Mouse (Mus musculus) neural tube, embryonic 12.5 days (tissue): ENCODE results near the gene Scarf1. TPM values are rescaled to one million over a fixed set of nuclear protein-coding genes. Genes with fewer than 3 reads are reported as not detected.

Experiments
- ATAC-seq: fragments of 200-750 bp; cut with Nextera tagmentation; 2 replicates; pipeline ENCODE4 v1.8.0; 2017; ENCODE audit warnings: low read depth, mild to moderate bottlenecking, moderate TSS enrichment, moderate library complexity; ENCODE audit not compliant: low FRiP score
- H3K27ac ChIP-seq: fragments of 300-500 bp; sonication (generic); 2 replicates; pipeline ENCODE4 v1.5.1; 2016
- H3K27me3 ChIP-seq: fragments of 300-500 bp; sonication (generic); replicated peaks from 2 replicates; pipeline ENCODE4 v1.6.1; 2016; ENCODE audit warnings: mild to moderate bottlenecking
- H3K36me3 ChIP-seq: fragments of 300-500 bp; sonication (generic); 2 replicates; pipeline ENCODE4 v1.6.1; 2016; ENCODE audit warnings: mild to moderate bottlenecking
- H3K4me1 ChIP-seq: fragments of 300-500 bp; sonication (generic); 2 replicates; pipeline ENCODE4 v1.6.1; 2016
- H3K4me2 ChIP-seq: fragments of 300-500 bp; sonication (generic); replicated peaks from 2 replicates; pipeline ENCODE4 v1.6.1; 2016; ENCODE audit warnings: mild to moderate bottlenecking
- H3K4me3 ChIP-seq: fragments of 300-500 bp; sonication (generic); 2 replicates; pipeline ENCODE4 v1.5.1; 2016
- H3K9ac ChIP-seq: fragments of 300-500 bp; sonication (generic); 2 replicates; pipeline ENCODE4 v1.6.1; 2016; ENCODE audit warnings: mild to moderate bottlenecking
- H3K9me3 ChIP-seq: fragments of 300-500 bp; sonication (generic); 2 replicates; pipeline ENCODE4 v1.6.1; 2016; ENCODE audit warnings: mild to moderate bottlenecking
- WGBS: fragments of 180-500 bp; shearing (Covaris S2); methylation state at CpG from one replicate; pipeline ENCODE4 v1.1.7; 2016; 5-methylcytosine and 5-hydroxymethylcytosine counted together
- polyA plus RNA-seq: library from polyadenylated mRNA; unstranded; fragments of >200 nt; fragmentation: Nextera tagmentation; extraction: Ambion mirVana; gene quantifications from 2 replicates; pipeline ENCODE4 v1.2.1, GENCODE M21; 2016

Scarf1 gene
- polyA plus RNA-seq, 1 experiment from 2014 or later = 5.8 TPM

DNA sequence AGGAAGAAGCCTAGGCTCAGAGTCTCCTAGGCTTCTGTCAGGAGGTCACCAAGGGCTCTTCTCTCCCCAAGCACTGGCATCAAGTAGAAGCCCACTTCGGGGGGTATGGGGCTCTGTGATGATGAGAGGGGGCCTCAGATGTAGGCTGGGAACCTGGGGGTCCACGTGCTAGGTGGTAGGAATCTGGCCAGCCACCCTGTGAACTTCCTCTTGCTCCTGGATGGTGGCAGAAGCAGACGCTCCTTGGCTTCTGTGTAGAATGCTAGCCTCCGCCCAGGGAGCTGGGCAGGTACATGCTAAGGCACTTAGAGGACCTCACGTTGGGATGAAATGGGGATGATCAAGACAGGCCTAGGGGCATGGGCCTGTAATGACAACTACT, 48.1 kb downstream of the Scarf1 start:
- Histone ChIP-seq H3K27ac (no peak overlapping the region), H3K9ac (no peak overlapping the region), H3K4me1 (no peaks in the 10 kb centered on the region), H3K9me3 (no peaks in the 10 kb centered on the region), H3K4me2 (no peak overlapping the region), H3K4me3 (no peak overlapping the region), H3K36me3 (peaks cover 42% of the 10 kb centered on the region), H3K27me3 (no peaks in the 10 kb centered on the region)
- no peak for ATAC-seq
- 88% methylated on average over 5 of the region's 5 CpGs for WGBS

GRCm38 (mm10) chr11:75562840-75563239, 49.5 kb downstream of the Scarf1 start:
- H3K27ac ChIP-seq = no peak overlapping the region
- no peaks in the 10 kb centered on the region for H3K4me1 ChIP-seq
- peaks cover 47% of the 10 kb centered on the region for H3K36me3 ChIP-seq
- H3K27me3 ChIP-seq = no peaks in the 10 kb centered on the region
- no peak overlapping the region for H3K4me3 ChIP-seq
- 92% methylated on average over 8 of the region's 8 CpGs for WGBS
- no peak for ATAC-seq
- H3K9ac ChIP-seq = no peak overlapping the region
- H3K4me2 ChIP-seq = no peak overlapping the region
- H3K9me3 ChIP-seq = no peaks in the 10 kb centered on the region

- Histone ChIP-seq H3K27me3 (no peaks in the 10 kb centered on the region), H3K4me1 (no peaks in the 10 kb centered on the region), H3K27ac (no peak overlapping the region), H3K4me3 (no peak overlapping the region), H3K9me3 (no peaks in the 10 kb centered on the region), H3K9ac (no peak overlapping the region), H3K4me2 (no peak overlapping the region), H3K36me3 (peaks cover 51% of the 10 kb centered on the region)
- 76% methylated on average over 18 of the region's 18 CpGs for WGBS
- ATAC-seq = no peak
Observed at GRCm38 (mm10) chr11:75563851-75564548, 50.7 kb downstream of the Scarf1 start.

GRCm38 (mm10) chr11:75565849-75566248, 52.5 kb downstream of the Scarf1 start:
- ATAC-seq = no peak
- H3K9me3 ChIP-seq = no peaks in the 10 kb centered on the region
- WGBS = 84% methylated on average over 2 of the region's 2 CpGs
- no peak overlapping the region for H3K9ac ChIP-seq
- H3K4me1 ChIP-seq = no peaks in the 10 kb centered on the region
- H3K27ac ChIP-seq = no peak overlapping the region
- H3K4me3 ChIP-seq = no peak overlapping the region
- H3K4me2 ChIP-seq = no peak overlapping the region
- H3K36me3 ChIP-seq = peaks cover 65% of the 10 kb centered on the region
- no peaks in the 10 kb centered on the region; the same call in 1 of the 2 replicates for H3K27me3 ChIP-seq

DNA sequence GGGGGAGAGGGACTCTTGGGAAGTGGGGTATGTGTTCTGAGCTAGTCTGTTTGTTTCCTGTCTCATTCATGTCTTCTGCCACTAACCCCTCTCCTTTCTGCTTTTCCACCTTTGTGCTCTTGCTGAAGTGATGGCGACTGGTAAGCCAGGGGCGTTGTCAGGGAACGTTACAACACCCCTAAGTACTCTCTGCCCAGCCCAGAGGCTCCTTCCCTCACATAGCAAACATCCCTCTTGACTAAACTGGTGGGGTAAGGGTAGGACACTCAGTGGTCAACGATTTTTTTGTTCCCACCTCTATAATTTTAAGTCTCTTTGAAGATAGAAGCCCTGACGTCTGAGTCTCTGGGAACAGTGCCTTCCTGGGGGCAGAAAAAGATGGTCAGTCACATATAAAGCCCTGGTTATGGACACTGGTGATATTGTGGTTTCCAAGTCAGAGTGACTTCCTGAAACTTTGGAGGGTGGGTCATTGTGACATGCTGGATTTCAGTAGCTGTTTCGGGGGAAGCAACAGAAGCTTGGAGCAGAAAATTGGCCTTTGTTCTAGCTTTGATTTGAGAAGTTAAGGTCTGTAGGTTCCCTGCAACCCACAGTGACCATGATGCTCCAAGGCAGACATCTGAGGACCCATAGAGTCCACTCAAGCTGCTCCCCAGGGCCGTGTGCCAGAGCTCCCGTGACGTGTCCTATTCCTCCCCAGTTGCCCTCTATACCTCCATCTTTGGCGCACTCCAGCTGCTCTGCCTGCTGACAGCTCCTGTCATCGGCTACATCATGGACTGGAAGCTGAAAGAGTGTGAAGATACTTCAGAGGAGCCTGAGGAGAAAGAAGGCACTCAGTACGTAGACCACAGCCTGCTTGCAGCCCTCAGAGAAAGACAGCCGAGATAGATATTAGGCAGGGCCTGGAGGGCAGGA, 53.2 kb downstream of the Scarf1 start:
- WGBS = 83% methylated on average over 13 of the region's 13 CpGs
- Histone ChIP-seq H3K4me2 (no peak overlapping the region), H3K9ac (no peak overlapping the region), H3K9me3 (no peaks in the 10 kb centered on the region), H3K27ac (no peak overlapping the region), H3K4me1 (no peaks in the 10 kb centered on the region), H3K36me3 (peaks cover 60% of the 10 kb centered on the region), H3K27me3 (no peaks in the 10 kb centered on the region; the same call in 1 of the 2 replicates), H3K4me3 (no peak overlapping the region)
- no peak for ATAC-seq

GRCm38 (mm10) chr11:75567346-75568114, 54.2 kb downstream of the Scarf1 start:
- Histone ChIP-seq H3K9me3 (no peaks in the 10 kb centered on the region), H3K27me3 (no peaks in the 10 kb centered on the region; the same call in 1 of the 2 replicates), H3K4me3 (no peak overlapping the region), H3K36me3 (peaks cover 59% of the 10 kb centered on the region), H3K27ac (no peak overlapping the region), H3K4me2 (no peak overlapping the region), H3K4me1 (peaks cover 6% of the 10 kb centered on the region), H3K9ac (no peak overlapping the region)
- no peak for ATAC-seq
- 76% methylated on average over 9 of the region's 9 CpGs for WGBS

DNA sequence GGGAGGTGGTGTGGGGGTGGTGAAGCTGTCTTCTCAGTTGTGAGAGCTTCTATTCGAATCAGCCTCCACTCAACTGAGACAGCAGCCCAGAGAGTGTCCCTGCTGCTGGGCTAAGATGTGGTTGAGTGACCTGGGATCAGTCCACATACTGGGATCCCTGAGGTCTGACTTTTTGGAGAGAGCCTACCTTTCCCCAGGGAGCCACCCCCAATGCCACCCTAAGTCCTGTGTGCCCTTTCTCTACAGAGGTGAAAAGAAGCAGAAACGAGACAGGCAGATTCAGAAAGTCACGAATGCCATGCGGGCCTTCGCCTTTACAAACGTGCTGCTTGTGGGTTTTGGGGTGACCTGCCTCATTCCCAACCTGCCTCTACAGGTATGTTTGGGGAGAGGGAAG, 54.8 kb downstream of the Scarf1 start:
- no peaks in the 10 kb centered on the region; the same call in 1 of the 2 replicates for H3K27me3 ChIP-seq
- H3K9ac ChIP-seq = no peak overlapping the region
- WGBS = 89% methylated on average over 6 of the region's 6 CpGs
- H3K4me2 ChIP-seq = no peak overlapping the region
- peaks cover 53% of the 10 kb centered on the region for H3K36me3 ChIP-seq
- H3K27ac ChIP-seq = no peak overlapping the region
- no peaks in the 10 kb centered on the region for H3K9me3 ChIP-seq
- no peak overlapping the region for H3K4me3 ChIP-seq
- no peak for ATAC-seq
- H3K4me1 ChIP-seq = peaks cover 11% of the 10 kb centered on the region

GRCm38 (mm10) chr11:75568962-75569361, 55.6 kb downstream of the Scarf1 start:
- no peak overlapping the region for H3K4me2 ChIP-seq
- H3K9me3 ChIP-seq = no peaks in the 10 kb centered on the region
- peaks cover 44% of the 10 kb centered on the region for H3K36me3 ChIP-seq
- ATAC-seq = no peak
- H3K9ac ChIP-seq = no peak overlapping the region
- 95% methylated on average over 12 of the region's 12 CpGs for WGBS
- H3K4me3 ChIP-seq = no peak overlapping the region
- H3K4me1 ChIP-seq = peaks cover 13% of the 10 kb centered on the region
- no peaks in the 10 kb centered on the region; the same call in 1 of the 2 replicates for H3K27me3 ChIP-seq
- no peak overlapping the region for H3K27ac ChIP-seq

DNA sequence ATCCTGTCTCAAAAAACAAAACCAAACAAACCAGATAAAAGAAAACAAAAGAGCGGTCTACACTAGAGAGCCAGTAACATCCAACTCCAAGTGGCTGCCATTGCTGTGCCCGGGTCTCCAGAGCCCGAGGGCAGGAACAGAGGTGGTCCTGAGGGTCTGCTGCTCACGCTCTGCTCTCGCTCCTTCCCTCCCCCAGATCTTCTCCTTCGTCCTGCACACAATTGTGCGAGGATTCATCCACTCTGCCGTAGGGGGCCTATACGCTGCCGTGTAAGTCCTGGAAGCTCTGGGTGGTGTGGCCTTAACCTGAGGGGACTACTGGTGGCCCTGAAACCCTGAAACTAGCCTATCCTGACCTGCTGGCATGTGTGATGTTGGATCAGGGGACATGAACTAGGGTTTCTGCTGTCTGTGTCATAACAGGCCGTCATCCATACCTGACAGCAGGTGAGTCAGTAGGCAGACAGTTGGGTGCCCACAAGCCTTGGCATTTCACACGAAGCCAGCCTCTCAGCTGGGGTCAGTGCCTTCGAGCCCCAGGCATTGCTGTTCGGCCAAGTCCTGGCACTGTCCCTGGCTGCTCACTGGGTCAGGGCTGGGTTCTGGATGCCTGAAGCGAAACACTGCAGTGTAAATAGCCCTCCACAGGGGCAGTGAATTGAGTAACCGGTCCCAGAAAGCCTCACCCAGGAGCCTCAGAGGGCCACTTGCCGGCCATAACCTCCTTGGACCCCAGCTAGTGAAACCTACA, 57.2 kb downstream of the Scarf1 start:
- H3K4me1 ChIP-seq = peaks cover 13% of the 10 kb centered on the region
- 89% methylated on average over 17 of the region's 17 CpGs for WGBS
- no peak overlapping the region for H3K9ac ChIP-seq

DNA sequence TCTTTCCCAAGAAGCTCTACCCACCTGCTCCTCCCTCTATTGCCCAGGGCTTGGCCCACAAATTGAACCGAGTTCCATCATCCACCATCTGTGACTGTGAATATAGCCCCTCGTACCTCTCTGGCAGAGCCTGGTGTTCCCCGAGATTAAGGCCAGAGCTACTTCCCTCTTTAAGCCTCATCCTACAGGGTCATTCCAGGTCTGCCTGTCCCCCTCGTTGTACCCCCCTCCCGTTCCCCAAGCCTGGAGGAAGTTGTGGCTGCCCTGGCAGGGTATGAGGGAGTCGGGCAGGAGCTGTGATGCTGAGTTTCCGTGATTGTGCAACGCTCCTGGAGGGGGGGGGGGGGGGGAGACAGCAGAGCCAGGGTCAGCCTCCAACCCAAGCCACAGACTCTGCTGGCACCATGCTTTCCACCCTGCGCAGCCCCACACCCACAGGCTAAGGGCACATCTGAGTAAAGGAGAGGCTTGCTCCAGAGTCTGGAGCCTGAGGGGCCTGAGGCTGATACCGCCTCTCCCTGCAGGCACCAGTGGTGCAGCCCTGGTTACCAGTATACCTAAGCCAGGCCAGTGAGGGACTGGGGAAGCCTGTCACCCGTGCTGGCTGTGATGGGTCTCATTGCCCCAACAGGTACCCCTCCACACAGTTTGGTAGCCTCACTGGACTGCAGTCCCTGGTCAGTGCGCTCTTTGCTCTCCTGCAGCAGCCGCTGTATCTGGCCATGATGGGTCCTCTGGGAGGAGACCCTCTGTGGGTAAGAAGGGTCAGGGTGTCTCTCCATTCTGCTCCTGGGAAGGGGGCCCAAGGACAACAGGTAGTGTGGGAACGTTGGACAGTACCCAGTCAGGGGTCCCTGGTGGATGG, 58.0 kb downstream of the Scarf1 start:
- H3K9ac ChIP-seq = no peak overlapping the region; the same call in 1 of the 2 replicates
- H3K36me3 ChIP-seq = peaks cover 35% of the 10 kb centered on the region
- 73% methylated on average over 13 of the region's 14 CpGs for WGBS
- H3K4me1 ChIP-seq = peaks cover 13% of the 10 kb centered on the region
- no peak overlapping the region for H3K4me3 ChIP-seq
- H3K27ac ChIP-seq = no peak overlapping the region
- no peak for ATAC-seq
- no peaks in the 10 kb centered on the region; the same call in 1 of the 2 replicates for H3K27me3 ChIP-seq
- H3K4me2 ChIP-seq = no peak overlapping the region
- H3K9me3 ChIP-seq = no peaks in the 10 kb centered on the region

More for the DNA sequence above, 57.2 kb downstream of the Scarf1 start:
- Histone ChIP-seq H3K27ac (no peak overlapping the region), H3K4me2 (no peak overlapping the region), H3K36me3 (peaks cover 40% of the 10 kb centered on the region), H3K9me3 (no peaks in the 10 kb centered on the region), H3K27me3 (no peaks in the 10 kb centered on the region; the same call in 1 of the 2 replicates), H3K4me3 (no peak overlapping the region)
- ATAC-seq = no peak
